Mouse (Mus musculus): Measurements from ENCODE around the gene C2cd2l. TPM values are rescaled to one million over a fixed set of nuclear protein-coding genes. Genes with fewer than 3 reads are reported as not detected.
A peak's percentile ranks its signal among the peaks of the same experiment; 100 is the strongest.

The C2cd2l gene
- polyA plus RNA-seq, 1 experiment from 2014 or later, result 7.5 TPM

GRCm38 (mm10) chr9:44345570-44346433 lies 25.7 kb upstream of the C2cd2l start:
- WGBS, result 86% methylated on average over 6 of the region's 6 CpGs
- H3K9me3 ChIP-seq (ENCODE audit: control insufficient read depth, low read length), result no peaks in the 10 kb centered on the region
- no peak for DNase-seq (ENCODE audit: low spot score)

GRCm38 (mm10) chr9:44343781-44344421 lies 23.8 kb upstream of the C2cd2l start, which contains the start of gene Hmbs:
Gene Hmbs, minus strand, starts transcription at chr9:44344228.
- Histone ChIP-seq H3K4me2 (replicated peaks; ENCODE audit: low read depth) (peak within 1 kb of the TSS; percentile 80), H3K36me3 (ENCODE audit: control insufficient read depth, insufficient read depth, low read length) (peaks cover 15% of the 10 kb centered on the region), H3K27me3 (ENCODE audit: control insufficient read depth, insufficient read depth, low read length) (no peaks in the 10 kb centered on the region), H3K4me1 (replicated peaks; ENCODE audit: control insufficient read depth, insufficient read depth) (0 out of 2 replicates have a peak, but pooled peaks cover 2% of the 10 kb centered on the region), H3K9me3 (ENCODE audit: control insufficient read depth, low read length) (no peaks in the 10 kb centered on the region), H3K27ac (replicated peaks) (peak within 1 kb of the TSS; percentile 98), H3K9ac (ENCODE audit: low read length) (peak within 1 kb of the TSS; percentile 86), H3K4me3 (ENCODE audit: low read depth, low read length) (peak within 1 kb of the TSS; percentile 83)
- WGBS, result under 1% methylated on average over 39 of the region's 39 CpGs
- DNase-seq (ENCODE audit: low spot score) (peak; percentile 95), ATAC-seq (ENCODE audit: low FRiP score, low TSS enrichment) (peak; percentile 93)
- 0 out of 2 replicates have a peak, but pooled peaks have one; percentile 5 for TF ChIP-seq CTCF (IDR thresholded peaks at IDR 0.05; ENCODE audit: low read depth)
- TF ChIP-seq EP300 (optimal IDR thresholded peaks at IDR 0.05), result peak; percentile 65

More at GRCm38 (mm10) chr9:44345570-44346433, 25.7 kb upstream of the C2cd2l start:
- H3K9ac ChIP-seq (ENCODE audit: low read length), result no peak overlapping the region
- H3K4me1 ChIP-seq (replicated peaks; ENCODE audit: control insufficient read depth, insufficient read depth), result 0 out of 2 replicates have a peak, but pooled peaks cover 2% of the 10 kb centered on the region
- no peak overlapping the region for H3K27ac ChIP-seq (replicated peaks)
- no peak for ATAC-seq (ENCODE audit: low FRiP score, low TSS enrichment)
- no peak for TF ChIP-seq CTCF (IDR thresholded peaks at IDR 0.05; ENCODE audit: low read depth)
- no peak for TF ChIP-seq EP300 (optimal IDR thresholded peaks at IDR 0.05)
- no peaks in the 10 kb centered on the region for H3K27me3 ChIP-seq (ENCODE audit: control insufficient read depth, insufficient read depth, low read length)
- H3K36me3 ChIP-seq (ENCODE audit: control insufficient read depth, insufficient read depth, low read length), result peaks cover 16% of the 10 kb centered on the region
- no peak overlapping the region for H3K4me3 ChIP-seq (ENCODE audit: low read depth, low read length)
- no peak overlapping the region for H3K4me2 ChIP-seq (replicated peaks; ENCODE audit: low read depth)

GRCm38 (mm10) chr9:44343290-44343689 lies 23.2 kb upstream of the C2cd2l start:
- no peaks in the 10 kb centered on the region for H3K27me3 ChIP-seq (ENCODE audit: control insufficient read depth, insufficient read depth, low read length)
- WGBS, result 3% methylated on average over 6 of the region's 6 CpGs
- 0 out of 2 replicates have a peak, but pooled peaks cover 2% of the 10 kb centered on the region for H3K4me1 ChIP-seq (replicated peaks; ENCODE audit: control insufficient read depth, insufficient read depth)
- H3K9ac ChIP-seq (ENCODE audit: low read length), result peak overlapping the region; percentile 86
- H3K27ac ChIP-seq (replicated peaks), result peak overlapping the region; percentile 98
- H3K9me3 ChIP-seq (ENCODE audit: control insufficient read depth, low read length), result no peaks in the 10 kb centered on the region
- peak overlapping the region; percentile 83 for H3K4me3 ChIP-seq (ENCODE audit: low read depth, low read length)
- TF ChIP-seq EP300 (optimal IDR thresholded peaks at IDR 0.05) (no peak), CTCF (IDR thresholded peaks at IDR 0.05; ENCODE audit: low read depth) (no peak)
- ATAC-seq (ENCODE audit: low FRiP score, low TSS enrichment), result peak; percentile 21
- peak overlapping the region; percentile 80 for H3K4me2 ChIP-seq (replicated peaks; ENCODE audit: low read depth)
- DNase-seq (ENCODE audit: low spot score), result peak; percentile 63
- H3K36me3 ChIP-seq (ENCODE audit: control insufficient read depth, insufficient read depth, low read length), result peaks cover 12% of the 10 kb centered on the region

GRCm38 (mm10) chr9:44342605-44343004 lies 22.5 kb upstream of the C2cd2l start:
- Histone ChIP-seq H3K27me3 (ENCODE audit: control insufficient read depth, insufficient read depth, low read length) (no peaks in the 10 kb centered on the region), H3K4me1 (replicated peaks; ENCODE audit: control insufficient read depth, insufficient read depth) (0 out of 2 replicates have a peak, but pooled peaks cover 2% of the 10 kb centered on the region), H3K36me3 (ENCODE audit: control insufficient read depth, insufficient read depth, low read length) (peaks cover 11% of the 10 kb centered on the region; the same call in 1 of the 2 replicates), H3K27ac (replicated peaks) (peak overlapping the region; percentile 98; the same call in 1 of the 2 replicates), H3K9ac (ENCODE audit: low read length) (no peak overlapping the region), H3K9me3 (ENCODE audit: control insufficient read depth, low read length) (no peaks in the 10 kb centered on the region), H3K4me3 (ENCODE audit: low read depth, low read length) (no peak overlapping the region), H3K4me2 (replicated peaks; ENCODE audit: low read depth) (peak overlapping the region; percentile 80; the same call in 1 of the 2 replicates)
- TF ChIP-seq EP300 (optimal IDR thresholded peaks at IDR 0.05) (no peak), CTCF (IDR thresholded peaks at IDR 0.05; ENCODE audit: low read depth) (no peak)
- ATAC-seq (ENCODE audit: low FRiP score, low TSS enrichment), result no peak
- no peak for DNase-seq (ENCODE audit: low spot score)
- 50% methylated on average over 1 of the region's 1 CpGs for WGBS

- H3K27me3 ChIP-seq (ENCODE audit: control insufficient read depth, insufficient read depth, low read length), result no peaks in the 10 kb centered on the region
- H3K27ac ChIP-seq (replicated peaks), result peak overlapping the region; percentile 98
- H3K4me3 ChIP-seq (ENCODE audit: low read depth, low read length), result no peak overlapping the region
- WGBS, result 73% methylated on average over 3 of the region's 3 CpGs
- no peak for TF ChIP-seq CTCF (IDR thresholded peaks at IDR 0.05; ENCODE audit: low read depth)
- no peak for TF ChIP-seq EP300 (optimal IDR thresholded peaks at IDR 0.05)
- no peaks in the 10 kb centered on the region for H3K9me3 ChIP-seq (ENCODE audit: control insufficient read depth, low read length)
- H3K4me2 ChIP-seq (replicated peaks; ENCODE audit: low read depth), result no peak overlapping the region
- peak overlapping the region; percentile 27; the same call in 1 of the 2 replicates for H3K9ac ChIP-seq (ENCODE audit: low read length)
- ATAC-seq (ENCODE audit: low FRiP score, low TSS enrichment), result no peak
- DNase-seq (ENCODE audit: low spot score), result no peak
- H3K4me1 ChIP-seq (replicated peaks; ENCODE audit: control insufficient read depth, insufficient read depth), result 0 out of 2 replicates have a peak, but pooled peaks cover 2% of the 10 kb centered on the region
- H3K36me3 ChIP-seq (ENCODE audit: control insufficient read depth, insufficient read depth, low read length), result peaks cover 11% of the 10 kb centered on the region; the same call in 1 of the 2 replicates
Observed at GRCm38 (mm10) chr9:44342173-44342572, 22.1 kb upstream of the C2cd2l start.

Measured in stomach, postnatal 0 days (tissue).